In the genomic region with DNA sequence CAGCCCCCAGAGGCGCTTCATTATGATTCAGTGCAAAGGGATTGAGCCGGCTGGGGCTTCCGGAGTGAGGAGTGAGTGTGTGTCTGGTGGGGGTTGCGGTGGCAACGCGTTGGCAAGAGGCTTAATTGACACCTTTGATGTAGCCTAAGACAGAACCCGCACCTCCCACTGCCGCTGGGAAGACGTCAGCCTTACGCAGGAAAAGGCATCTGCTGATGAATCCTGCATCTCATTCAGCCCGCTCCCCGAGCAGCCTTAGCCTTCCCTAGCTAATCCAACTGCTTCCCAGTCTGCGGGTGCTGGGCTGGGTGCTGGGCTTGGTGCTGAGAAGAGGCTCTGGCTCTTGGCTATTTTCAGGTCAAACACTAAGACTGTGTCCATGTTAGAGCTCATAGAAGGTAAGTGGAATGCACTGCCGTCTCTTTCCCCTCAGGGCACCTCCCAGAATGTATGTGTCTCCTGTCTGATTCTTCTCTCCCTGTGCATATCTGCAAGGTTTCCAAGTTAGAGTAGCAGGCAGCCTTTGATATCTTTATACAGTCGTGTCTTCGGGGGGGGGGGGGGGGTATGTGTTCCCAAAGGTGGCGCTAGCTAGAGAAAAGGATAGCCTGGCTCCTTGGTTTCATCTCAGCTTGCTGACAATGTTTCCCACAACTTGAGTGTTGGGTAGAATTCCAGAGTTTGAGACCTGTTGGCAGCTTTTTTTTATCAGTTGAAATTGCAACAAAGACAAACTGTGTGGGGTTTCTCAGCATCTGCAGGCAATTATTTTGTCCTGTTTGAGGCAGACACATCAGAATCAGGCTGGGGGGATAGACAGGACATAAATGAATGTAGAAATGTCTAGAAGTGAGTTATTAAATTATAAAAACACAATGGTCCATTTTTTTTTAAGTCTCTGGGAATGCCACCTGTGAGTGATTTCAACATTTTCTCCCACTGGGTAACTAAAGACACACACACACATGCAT, we compare ENCODE assay signal across 9 mouse cellular contexts. TPM values are rescaled to one million over a fixed set of nuclear protein-coding genes. Genes with fewer than 3 reads are reported as not detected.
DNase-seq lines count a peak whose midpoint lies in the region; ATAC-seq lines count a peak whose summit lies in the region.
"Had no signal": no experiment of that assay in that cellular context is flagged by ENCODE, and none has a peak within 500 bp of the region (broad histone marks: within the 10 kb centered on the region; RNA-seq: fewer than 3 reads in every experiment).

No protein-coding gene starts in this region.

- no peak overlapping the region for H3K27ac ChIP-seq in heart, embryonic 12.5 days (ENCODE audit: poor library complexity, severe bottlenecking)
- H3K27ac ChIP-seq in heart, embryonic 16.5 days (ENCODE audit: low read length) = no peak overlapping the region
- H3K27ac ChIP-seq in neural tube, embryonic 14.5 days (ENCODE audit: low read depth, low read length) = peak overlapping the region; percentile 40

- H3K9ac ChIP-seq in heart, embryonic 12.5 days = peak overlapping the region; percentile 60
- peak overlapping the region; percentile 41 for H3K9ac ChIP-seq in heart, embryonic 16.5 days (ENCODE audit: low read length)
- H3K9ac ChIP-seq in neural tube, embryonic 14.5 days (replicated peaks; ENCODE audit: low read depth, low read length) = peak overlapping the region; percentile 50

- ATAC-seq in heart, embryonic 12.5 days (ENCODE audit: insufficient number of reproducible peaks, low FRiP score) = 0 out of 2 replicates have a peak, but pooled peaks have one; percentile 39
- ATAC-seq in common myeloid progenitor, adult 5-6 weeks (replicated peaks; ENCODE audit: low read depth, poor library complexity, severe bottlenecking) = 0 out of 2 replicates have a peak, but pooled peaks have one; percentile 45
- no peak for ATAC-seq in heart, embryonic 16.5 days (replicated peaks; ENCODE audit: extremely low read depth, insufficient read depth, low FRiP score)
- peak; percentile 91 for ATAC-seq in neural tube, embryonic 14.5 days (ENCODE audit: low read depth)

- DNase-seq in heart, adult 8-10 months (ENCODE audit: low spot score) = no peak
- peak; percentile 85 for DNase-seq in NIH3T3 (ENCODE audit: low read depth)
- DNase-seq in left cerebral cortex, adult 8-10 months (ENCODE audit: low spot score in 2 of 2) = peak; percentile 88 to 95
- no peak for DNase-seq in B cell, adult 2 months

- H3K36me3 ChIP-seq in heart, embryonic 12.5 days = no peaks in the 10 kb centered on the region
- H3K36me3 ChIP-seq in heart, embryonic 16.5 days (ENCODE audit: control insufficient read depth, insufficient read depth) = no peaks in the 10 kb centered on the region
- H3K36me3 ChIP-seq in neural tube, embryonic 14.5 days (ENCODE audit: control insufficient read depth, insufficient read depth, low read length) = no peaks in the 10 kb centered on the region; the same call in 1 of the 2 replicates

- peak overlapping the region; percentile 86 for H3K4me2 ChIP-seq in heart, embryonic 12.5 days
- peak overlapping the region; percentile 76 for H3K4me2 ChIP-seq in heart, embryonic 16.5 days (ENCODE audit: low read depth, low read length)
- H3K4me2 ChIP-seq in neural tube, embryonic 14.5 days (ENCODE audit: low read depth, low read length) = peak overlapping the region; percentile 48

- no peaks in the 10 kb centered on the region for H3K27me3 ChIP-seq in heart, embryonic 12.5 days (replicated peaks)
- H3K27me3 ChIP-seq in heart, embryonic 16.5 days (ENCODE audit: control insufficient read depth, insufficient read depth, low read length) = no peaks in the 10 kb centered on the region
- H3K27me3 ChIP-seq in neural tube, embryonic 14.5 days (ENCODE audit: control insufficient read depth, insufficient read depth, low read length) = no peaks in the 10 kb centered on the region

- H3K4me1 ChIP-seq in heart, embryonic 12.5 days (replicated peaks) = peaks cover 8% of the 10 kb centered on the region; the same call in 1 of the 2 replicates
- peaks cover 7% of the 10 kb centered on the region for H3K4me1 ChIP-seq in heart, embryonic 16.5 days (ENCODE audit: control insufficient read depth, insufficient read depth, low read length)
- H3K4me1 ChIP-seq in neural tube, embryonic 14.5 days (ENCODE audit: control insufficient read depth, insufficient read depth, low read length) = peaks cover 12% of the 10 kb centered on the region; the same call in 1 of the 2 replicates

- H3K9me3 ChIP-seq in heart, embryonic 12.5 days (replicated peaks) = no peaks in the 10 kb centered on the region
- no peaks in the 10 kb centered on the region for H3K9me3 ChIP-seq in heart, embryonic 16.5 days (replicated peaks; ENCODE audit: control insufficient read depth, low read length)
- no peaks in the 10 kb centered on the region for H3K9me3 ChIP-seq in neural tube, embryonic 14.5 days (ENCODE audit: control insufficient read depth, low read length)

- peak overlapping the region; percentile 46 for H3K4me3 ChIP-seq in heart, embryonic 12.5 days
- H3K4me3 ChIP-seq in heart, embryonic 16.5 days (ENCODE audit: low read length) = peak overlapping the region; percentile 43
- H3K4me3 ChIP-seq in neural tube, embryonic 14.5 days (ENCODE audit: low read depth, low read length) = peak overlapping the region; percentile 17

- WGBS in heart, embryonic 12.5 days = 1% methylated on average over 17 of the region's 17 CpGs
- WGBS in heart, embryonic 16.5 days = 1% methylated on average over 17 of the region's 17 CpGs
- WGBS in neural tube, embryonic 14.5 days = 2% methylated on average over 17 of the region's 17 CpGs

RNA-seq across cellular contexts. Expression of a gene that starts 10.0 kb away (rescaled TPM):
- polyA plus RNA-seq in heart, embryonic 12.5 days (2016; fragmentation: Nextera tagmentation; extraction: Ambion mirVana) = not detected in 2 replicates
- total RNA-seq in heart, adult 8-10 months (2022) = not detected
- total RNA-seq in common myeloid progenitor, adult 5-6 weeks (2017) = not detected in 2 replicates
- not detected in 2 replicates for polyA plus RNA-seq in heart, embryonic 16.5 days (2015; fragmentation: Nextera tagmentation; extraction: Ambion mirVana)
- not detected for total RNA-seq in left cerebral cortex, adult 8-10 months (2022)
- polyA plus RNA-seq in neural tube, embryonic 14.5 days (2014; fragmentation: Nextera tagmentation; extraction: Ambion mirVana) = not detected in 2 replicates
- total RNA-seq: ES-E14 had no signal

Comparison
In these comparisons a context has a peak if more than half of its experiments do, and no peak if none do; other contexts are left out.
1. DNase-seq: peak in NIH3T3 (single experiment) and left cerebral cortex, adult 8-10 months (2 of 2); none in heart, adult 8-10 months (single experiment) and B cell, adult 2 months (0 of 2).
2. Peak in every context shown above with its lines, with median percentiles within 50 percentile points of each other: H3K4me2 ChIP-seq, H3K4me3 ChIP-seq and H3K9ac ChIP-seq.